Mouse (Mus musculus): ENCODE measurements around the gene Dctpp1. TPM values are rescaled to one million over a fixed set of nuclear protein-coding genes. Genes with fewer than 3 reads are reported as not detected.

Gene Dctpp1
- total RNA-seq (2017) = 59.0 and 60.5 TPM in 2 replicates

DNA sequence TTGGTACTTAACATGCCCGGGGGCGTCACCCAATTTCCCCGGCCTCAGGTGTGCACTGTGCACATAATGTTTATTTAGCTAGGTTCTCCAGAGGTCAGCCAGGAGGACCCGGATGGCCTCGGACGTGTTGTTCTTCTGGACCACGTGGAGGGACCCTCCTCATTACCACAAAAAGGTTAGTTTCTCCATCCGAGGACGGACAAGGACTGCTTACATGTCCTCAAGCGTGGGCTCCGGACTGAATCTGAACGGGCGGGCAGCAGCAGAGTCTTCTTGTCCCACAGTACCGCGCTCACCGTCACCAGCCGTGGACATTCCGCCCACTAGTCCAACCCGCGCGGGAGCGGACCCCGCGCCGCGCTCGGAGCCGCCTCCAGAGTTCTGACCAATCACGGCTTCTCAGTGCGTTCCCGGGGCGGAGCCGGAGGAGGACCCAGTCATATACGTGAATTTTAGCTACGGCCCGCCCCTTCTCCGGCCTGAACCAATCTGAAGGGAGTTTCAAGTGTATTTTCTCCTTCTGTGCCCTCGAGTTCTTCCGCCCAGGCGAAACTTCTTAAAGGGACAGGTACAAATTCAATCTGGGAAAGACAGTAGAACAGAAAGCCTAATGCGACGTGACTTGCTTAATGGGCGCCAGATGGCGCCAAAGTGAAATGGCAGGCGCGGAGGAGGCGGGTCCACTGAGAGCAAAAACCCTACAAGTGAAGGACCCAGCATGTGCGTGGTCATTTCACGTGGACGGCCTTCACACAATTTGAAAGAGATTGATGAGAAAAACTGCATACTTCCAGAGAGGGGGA, at the start of gene Dctpp1:
Gene Dctpp1 (minus strand): TSS at position 401 of the 803 bp plus-strand sequence.
- peak; percentile 96 to 97 for ATAC-seq (replicated peaks in 1 of 2; ENCODE audit: insufficient read depth in 1 of 2, low FRiP score in 2 of 2, low TSS enrichment in 1 of 2, low read depth in 1 of 2, poor library complexity in 2 of 2, severe bottlenecking in 2 of 2)

GRCm38 (mm10) chr7:127309951-127310350, 49.4 kb upstream of the Dctpp1 start:
- no peak for ATAC-seq (replicated peaks in 1 of 2; ENCODE audit: insufficient read depth in 1 of 2, low FRiP score in 2 of 2, low TSS enrichment in 1 of 2, low read depth in 1 of 2, poor library complexity in 2 of 2, severe bottlenecking in 2 of 2)

DNA sequence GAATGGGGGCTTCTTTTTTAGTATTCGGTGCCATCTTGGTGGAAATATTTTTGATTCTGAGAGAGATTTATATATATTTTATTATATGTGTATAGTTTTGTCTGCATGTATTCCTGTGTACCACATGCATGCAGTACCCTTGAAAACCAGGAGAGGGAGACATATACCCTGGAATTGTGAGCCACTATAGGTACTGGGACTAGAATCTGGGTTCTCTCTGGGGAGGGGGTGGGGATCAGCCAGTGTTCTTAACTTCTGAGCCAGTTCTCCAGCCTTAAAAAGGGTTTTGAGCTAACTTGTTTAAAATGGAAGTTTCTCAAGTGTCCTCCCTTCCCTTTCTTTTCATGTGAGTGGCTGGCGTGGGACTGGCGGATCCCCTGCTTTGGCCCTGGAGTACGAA, 48.4 kb upstream of the Dctpp1 start:
- peak in 1 of 2 experiments; percentile 49; a peak in 1 of 4 replicates for ATAC-seq (replicated peaks in 1 of 2; ENCODE audit: insufficient read depth in 1 of 2, low FRiP score in 2 of 2, low TSS enrichment in 1 of 2, low read depth in 1 of 2, poor library complexity in 2 of 2, severe bottlenecking in 2 of 2)

DNA sequence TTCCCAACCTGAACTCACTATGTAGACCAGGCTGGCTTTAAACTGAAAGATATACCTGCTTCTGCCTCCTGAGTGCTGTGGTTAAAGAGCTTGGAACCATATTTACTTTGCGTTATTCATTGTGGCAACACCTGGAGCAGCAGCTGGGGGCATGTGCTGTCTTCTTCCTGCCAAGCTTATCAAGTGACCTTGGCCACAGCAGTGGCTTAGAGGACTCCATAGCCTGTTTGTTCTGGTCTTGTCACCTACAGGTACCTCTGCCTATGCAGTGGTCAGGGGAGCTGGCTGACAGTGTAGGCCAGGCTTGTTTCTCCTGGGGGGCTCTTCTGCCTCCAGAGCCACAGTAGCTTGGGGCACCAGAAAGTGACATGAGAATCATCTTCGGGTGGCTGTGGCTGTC, 47.9 kb upstream of the Dctpp1 start:
- ATAC-seq (replicated peaks in 1 of 2; ENCODE audit: insufficient read depth in 1 of 2, low FRiP score in 2 of 2, low TSS enrichment in 1 of 2, low read depth in 1 of 2, poor library complexity in 2 of 2, severe bottlenecking in 2 of 2) = no peak

DNA sequence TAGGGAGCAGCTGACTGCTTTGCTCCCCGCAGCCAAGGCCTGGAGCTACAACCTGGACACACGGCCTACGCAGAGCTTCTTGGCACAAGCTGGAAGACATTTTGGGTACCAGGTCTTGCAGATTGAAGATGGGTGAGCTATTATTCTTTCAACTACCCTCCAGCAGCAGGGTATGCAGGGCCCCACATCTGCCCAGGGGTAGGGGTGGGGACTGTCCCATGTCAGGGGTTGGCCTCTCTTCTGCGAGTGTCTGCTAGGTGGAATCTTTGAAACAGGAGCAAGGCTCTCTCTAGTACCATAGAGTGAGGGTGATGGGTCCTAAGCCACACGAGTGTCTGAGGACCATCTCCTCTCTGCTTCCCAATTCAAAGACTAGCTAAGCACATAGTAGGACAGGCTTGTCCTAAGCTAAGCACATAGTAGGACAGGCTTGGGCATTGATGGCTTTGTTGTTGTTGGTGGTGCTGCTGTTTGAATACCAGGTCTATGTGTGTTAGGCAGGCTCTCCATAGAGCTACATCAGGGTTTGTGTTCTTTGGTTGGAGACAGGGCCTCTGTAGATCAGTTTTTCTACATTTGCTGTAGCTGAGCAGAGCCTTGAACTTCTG, 37.2 kb upstream of the Dctpp1 start:
- ATAC-seq (replicated peaks in 1 of 2; ENCODE audit: insufficient read depth in 1 of 2, low FRiP score in 2 of 2, low TSS enrichment in 1 of 2, low read depth in 1 of 2, poor library complexity in 2 of 2, severe bottlenecking in 2 of 2) = no peak

DNA sequence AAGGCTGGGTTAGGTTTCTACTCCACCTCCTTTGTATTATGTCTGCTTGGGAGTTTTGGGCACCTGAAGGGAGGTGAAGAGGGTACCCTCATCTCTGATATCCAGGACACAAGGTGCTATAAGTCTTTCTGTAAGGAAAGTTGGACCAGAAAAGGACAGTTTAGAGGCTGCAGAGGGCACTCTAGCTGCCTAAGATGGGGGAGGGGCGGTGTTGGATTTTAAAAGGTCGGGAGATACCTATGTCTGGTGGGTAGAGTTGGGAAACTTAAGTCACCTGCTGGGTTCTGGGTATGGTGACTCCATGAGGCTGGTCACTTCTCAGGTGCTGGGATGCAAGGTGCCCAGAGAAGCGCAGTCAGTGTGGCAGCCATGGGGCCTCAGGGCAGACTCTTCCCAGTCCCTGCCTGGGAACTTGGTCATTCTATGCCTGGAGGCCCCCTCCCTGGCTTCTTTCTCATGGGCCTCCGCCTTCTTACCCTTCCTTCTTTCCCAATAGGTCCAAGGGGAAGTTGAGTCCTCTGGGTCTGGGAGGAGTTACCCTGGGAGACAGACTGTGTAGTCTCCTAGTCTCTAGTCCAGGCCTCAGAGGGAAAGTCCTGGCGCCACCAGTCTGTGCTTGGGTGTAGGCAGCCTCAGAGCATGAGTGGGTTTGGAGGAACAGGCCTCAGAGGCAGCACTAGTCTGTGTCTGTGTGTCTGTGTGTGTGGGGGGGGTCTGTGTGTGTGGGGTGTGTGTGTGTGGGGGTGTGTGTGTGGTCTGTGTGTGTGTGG, 36.5 kb upstream of the Dctpp1 start:
- peak in 1 of 2 experiments; percentile 23; a peak in 1 of 4 replicates for ATAC-seq (replicated peaks in 1 of 2; ENCODE audit: insufficient read depth in 1 of 2, low FRiP score in 2 of 2, low TSS enrichment in 1 of 2, low read depth in 1 of 2, poor library complexity in 2 of 2, severe bottlenecking in 2 of 2)

DNA sequence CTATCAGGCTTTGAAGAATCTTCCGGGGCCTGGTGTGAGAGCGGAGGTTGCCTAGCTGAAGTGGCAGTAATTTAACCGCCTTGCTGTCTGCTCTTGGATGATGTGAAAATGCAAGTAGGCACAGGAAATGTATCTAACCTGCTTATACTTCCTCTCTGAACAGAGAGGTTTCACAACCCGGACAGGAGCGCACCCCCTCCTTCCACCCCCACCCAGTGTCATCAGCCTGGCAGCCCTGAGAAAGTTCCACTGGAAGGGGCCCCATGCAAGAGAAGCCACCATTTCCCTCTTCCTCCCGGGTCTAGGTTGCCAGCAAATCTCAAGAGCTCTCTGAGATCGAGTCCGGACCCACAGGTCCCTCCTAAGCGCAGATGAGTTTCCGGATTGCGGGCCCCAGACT, 35.6 kb upstream of the Dctpp1 start, which contains the start of gene Itgal:
Gene Itgal (plus strand): TSS at position 163 of the 400 bp plus-strand sequence.
- ATAC-seq (replicated peaks in 1 of 2; ENCODE audit: insufficient read depth in 1 of 2, low FRiP score in 2 of 2, low TSS enrichment in 1 of 2, low read depth in 1 of 2, poor library complexity in 2 of 2, severe bottlenecking in 2 of 2) = peak; percentile 95 to 97

- peak; percentile 43 to 44 for ATAC-seq (replicated peaks in 1 of 2; ENCODE audit: insufficient read depth in 1 of 2, low FRiP score in 2 of 2, low TSS enrichment in 1 of 2, low read depth in 1 of 2, poor library complexity in 2 of 2, severe bottlenecking in 2 of 2)
Observed at GRCm38 (mm10) chr7:127290142-127290541, 29.6 kb upstream of the Dctpp1 start.

DNA sequence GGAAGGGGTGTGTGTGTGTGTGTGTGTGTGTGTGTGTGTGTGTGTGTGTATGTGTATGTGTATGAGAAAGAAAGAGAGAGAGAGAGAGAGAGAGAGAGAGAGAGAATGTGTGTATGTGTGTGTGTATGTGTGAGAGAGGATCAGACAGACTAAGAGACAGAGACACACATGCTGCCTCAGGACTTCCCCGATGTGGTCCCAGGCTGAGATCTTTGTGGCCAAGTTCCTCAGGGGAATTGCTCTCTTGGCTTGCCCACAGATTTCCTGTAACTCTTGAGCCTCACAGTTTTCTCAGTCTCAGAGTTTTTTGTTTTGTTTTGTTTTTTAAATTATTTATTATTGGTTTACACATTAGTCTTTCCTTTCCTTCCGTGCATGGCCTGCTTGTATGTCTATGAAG, 28.8 kb upstream of the Dctpp1 start:
- ATAC-seq (replicated peaks in 1 of 2; ENCODE audit: insufficient read depth in 1 of 2, low FRiP score in 2 of 2, low TSS enrichment in 1 of 2, low read depth in 1 of 2, poor library complexity in 2 of 2, severe bottlenecking in 2 of 2) = no peak

GRCm38 (mm10) chr7:127287940-127288339, 27.4 kb upstream of the Dctpp1 start:
- ATAC-seq (replicated peaks in 1 of 2; ENCODE audit: insufficient read depth in 1 of 2, low FRiP score in 2 of 2, low TSS enrichment in 1 of 2, low read depth in 1 of 2, poor library complexity in 2 of 2, severe bottlenecking in 2 of 2) = peak; percentile 24 to 76; a peak in 2 of 4 replicates

GRCm38 (mm10) chr7:127285154-127285553, 24.6 kb upstream of the Dctpp1 start:
- ATAC-seq (replicated peaks in 1 of 2; ENCODE audit: insufficient read depth in 1 of 2, low FRiP score in 2 of 2, low TSS enrichment in 1 of 2, low read depth in 1 of 2, poor library complexity in 2 of 2, severe bottlenecking in 2 of 2) = peak; percentile 19 to 62; a peak in 2 of 4 replicates

GRCm38 (mm10) chr7:127282190-127282589, 21.7 kb upstream of the Dctpp1 start:
- no peak for ATAC-seq (replicated peaks in 1 of 2; ENCODE audit: insufficient read depth in 1 of 2, low FRiP score in 2 of 2, low TSS enrichment in 1 of 2, low read depth in 1 of 2, poor library complexity in 2 of 2, severe bottlenecking in 2 of 2)

DNA sequence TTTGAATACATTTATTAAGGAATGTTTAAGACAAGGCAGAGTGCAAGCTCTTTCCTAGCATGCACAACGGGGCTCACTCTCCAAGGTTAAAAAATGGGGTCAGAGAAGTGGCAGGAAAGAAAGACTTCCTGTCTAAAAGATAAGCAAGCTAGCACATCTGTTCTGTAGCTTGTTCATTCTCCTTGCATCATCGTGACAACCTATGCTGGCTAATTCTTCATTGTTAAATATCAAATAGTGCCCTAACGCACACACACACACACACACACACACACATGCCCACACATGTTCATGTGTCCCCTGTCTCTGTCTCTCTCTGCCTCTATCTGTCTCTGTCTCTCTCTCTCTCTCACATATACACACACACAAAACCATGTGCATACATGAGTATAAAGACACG, 20.6 kb upstream of the Dctpp1 start:
- ATAC-seq (replicated peaks in 1 of 2; ENCODE audit: insufficient read depth in 1 of 2, low FRiP score in 2 of 2, low TSS enrichment in 1 of 2, low read depth in 1 of 2, poor library complexity in 2 of 2, severe bottlenecking in 2 of 2) = peak in 1 of 2 experiments; percentile 62; a peak in 3 of 4 replicates

- no peak for ATAC-seq (replicated peaks in 1 of 2; ENCODE audit: insufficient read depth in 1 of 2, low FRiP score in 2 of 2, low TSS enrichment in 1 of 2, low read depth in 1 of 2, poor library complexity in 2 of 2, severe bottlenecking in 2 of 2)
Observed at GRCm38 (mm10) chr7:127280092-127280491, 19.6 kb upstream of the Dctpp1 start.

GRCm38 (mm10) chr7:127278311-127278710, 17.8 kb upstream of the Dctpp1 start:
- peak; percentile 51 to 60 for ATAC-seq (replicated peaks in 1 of 2; ENCODE audit: insufficient read depth in 1 of 2, low FRiP score in 2 of 2, low TSS enrichment in 1 of 2, low read depth in 1 of 2, poor library complexity in 2 of 2, severe bottlenecking in 2 of 2)

DNA sequence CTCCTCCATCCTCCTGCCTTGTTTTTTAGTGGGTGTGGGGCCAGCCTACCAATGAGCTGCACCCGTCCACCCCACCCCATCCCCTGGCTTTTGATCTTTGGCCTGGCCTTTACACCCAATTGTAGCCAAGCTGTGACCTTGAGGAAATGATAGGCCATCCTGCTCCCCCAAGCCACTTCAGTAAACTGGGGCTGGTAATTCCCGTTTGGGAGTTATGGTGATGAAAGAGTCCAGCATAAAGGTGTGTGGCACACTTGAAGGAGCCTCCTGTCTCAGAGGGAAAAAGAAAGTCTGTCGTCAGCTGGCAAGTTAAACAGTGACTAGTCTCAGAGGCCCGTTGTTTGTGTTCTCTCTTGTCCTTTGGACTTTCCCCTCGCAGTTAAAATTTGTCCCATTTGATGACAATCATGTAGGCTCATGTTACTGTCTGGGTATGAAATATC, 16.0 kb upstream of the Dctpp1 start:
- ATAC-seq (replicated peaks in 1 of 2; ENCODE audit: insufficient read depth in 1 of 2, low FRiP score in 2 of 2, low TSS enrichment in 1 of 2, low read depth in 1 of 2, poor library complexity in 2 of 2, severe bottlenecking in 2 of 2) = no peak

- ATAC-seq (replicated peaks in 1 of 2; ENCODE audit: insufficient read depth in 1 of 2, low FRiP score in 2 of 2, low TSS enrichment in 1 of 2, low read depth in 1 of 2, poor library complexity in 2 of 2, severe bottlenecking in 2 of 2) = peak; percentile 81 to 84
Observed at GRCm38 (mm10) chr7:127273925-127274789, 13.6 kb upstream of the Dctpp1 start, which contains the start of gene Sephs2. Gene Sephs2 (minus strand): TSS chr7:127274055.
